Mouse (Mus musculus) spleen, postnatal 36 days (tissue): ENCODE results near the gene Erc2.

Experiments used
- DNase-seq, 2 experiments: peaks; one replicate each; pipeline ENCODE4 v3.0.0; 2022; ENCODE audit warnings: low spot score in 2 of 2, mixed read lengths in 1 of 2

Gene Erc2

GRCm38 (mm10) chr14:28377519-28377918, 755.3 kb downstream of the Erc2 start:
- DNase-seq, result no peak

- DNase-seq, result no peak
Measured at GRCm38 (mm10) chr14:28380129-28380528, 757.9 kb downstream of the Erc2 start.

DNA sequence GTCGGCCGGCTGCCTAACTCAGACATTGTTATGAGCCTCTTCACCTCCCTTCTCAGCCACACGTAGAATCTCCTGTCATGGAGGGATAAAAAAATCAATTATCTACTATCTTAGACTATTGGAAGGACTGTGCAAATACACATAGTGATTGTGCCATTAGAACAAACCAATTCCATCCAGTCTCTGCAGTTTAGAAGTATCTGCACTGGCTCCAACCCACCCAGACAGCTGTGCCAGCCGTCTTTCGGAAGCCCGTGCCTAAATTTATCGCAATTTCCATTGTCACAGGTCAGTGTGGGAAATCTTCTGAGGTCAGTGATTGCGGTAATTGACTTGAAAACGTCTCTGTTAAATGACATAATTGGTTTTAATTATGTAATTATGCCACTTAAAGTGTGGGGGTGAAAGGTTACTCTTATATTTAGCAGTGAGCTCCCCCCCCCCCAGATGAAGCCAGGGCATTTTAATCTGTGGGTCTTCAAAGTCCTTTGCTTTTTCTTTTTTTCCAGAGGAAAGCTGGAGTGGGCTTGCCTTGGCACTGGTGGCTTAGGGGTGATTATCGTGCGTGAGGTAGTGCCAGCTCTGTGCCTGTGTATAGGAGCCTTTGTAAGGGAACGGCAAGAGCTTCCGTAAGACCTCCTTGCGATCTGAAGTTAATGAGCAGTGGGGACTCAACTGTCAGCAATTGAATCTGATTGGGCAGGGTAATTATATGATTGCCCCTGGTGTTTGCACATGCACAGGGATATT, 759.7 kb downstream of the Erc2 start:
- DNase-seq, result no peak

DNA sequence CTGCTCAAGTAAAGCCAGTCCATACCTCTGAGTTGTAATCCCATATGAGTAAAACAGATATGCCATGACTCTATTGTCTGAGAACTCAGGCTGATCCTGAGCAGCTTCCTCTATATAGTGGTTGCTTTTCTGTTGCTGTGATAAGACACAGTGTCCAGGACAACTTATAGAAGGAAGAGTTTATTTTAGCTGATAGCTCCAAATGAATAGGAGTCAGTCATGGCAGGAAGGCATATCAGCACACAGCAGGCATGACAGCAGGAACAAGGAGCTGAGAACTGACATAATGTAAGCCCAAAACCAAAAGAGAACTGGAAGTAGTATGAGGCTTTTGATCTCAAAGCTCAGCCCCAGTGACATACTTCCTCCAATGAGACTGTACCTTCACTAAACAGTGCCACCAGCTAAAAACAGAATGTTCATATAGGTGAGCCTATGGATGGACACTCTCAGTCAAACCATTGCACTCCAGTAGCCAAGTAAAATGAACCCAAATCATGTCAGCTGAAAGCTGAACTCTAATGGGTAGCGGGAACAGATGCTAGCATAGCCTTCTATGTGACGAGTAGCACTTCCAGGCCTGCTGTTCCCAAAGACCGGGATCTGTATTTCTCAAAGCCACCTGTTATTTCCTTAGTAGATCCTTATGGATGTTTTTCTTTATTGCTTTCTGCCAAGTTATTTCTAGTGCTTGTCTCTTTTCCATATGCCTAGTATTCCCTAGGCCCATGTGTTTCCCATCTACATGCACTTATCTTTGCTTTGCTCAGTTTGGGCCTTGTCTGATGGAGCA, 764.8 kb downstream of the Erc2 start:
- no peak for DNase-seq

DNA sequence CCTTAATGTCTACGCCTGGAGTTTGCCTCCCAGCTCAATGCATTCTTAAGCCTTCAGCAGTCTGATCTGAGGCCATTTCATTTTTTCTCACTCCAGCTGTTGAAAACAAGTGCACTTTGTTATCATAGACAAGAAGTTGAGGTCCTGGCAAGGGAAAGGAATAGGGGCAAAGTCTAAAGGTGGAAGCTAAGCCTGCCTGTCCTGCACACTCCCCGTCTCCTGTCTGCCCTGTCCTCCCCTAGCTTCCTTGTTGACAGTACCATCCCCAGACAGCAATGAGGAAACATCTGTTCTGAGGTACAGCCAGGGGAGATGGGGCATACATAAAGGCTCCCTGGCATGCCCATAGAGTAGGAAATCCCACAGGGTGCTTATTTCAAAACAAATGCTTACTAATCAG, 776.7 kb downstream of the Erc2 start:
- no peak for DNase-seq

- DNase-seq, result no peak
Measured at GRCm38 (mm10) chr14:28399897-28400296, 777.7 kb downstream of the Erc2 start.

DNA sequence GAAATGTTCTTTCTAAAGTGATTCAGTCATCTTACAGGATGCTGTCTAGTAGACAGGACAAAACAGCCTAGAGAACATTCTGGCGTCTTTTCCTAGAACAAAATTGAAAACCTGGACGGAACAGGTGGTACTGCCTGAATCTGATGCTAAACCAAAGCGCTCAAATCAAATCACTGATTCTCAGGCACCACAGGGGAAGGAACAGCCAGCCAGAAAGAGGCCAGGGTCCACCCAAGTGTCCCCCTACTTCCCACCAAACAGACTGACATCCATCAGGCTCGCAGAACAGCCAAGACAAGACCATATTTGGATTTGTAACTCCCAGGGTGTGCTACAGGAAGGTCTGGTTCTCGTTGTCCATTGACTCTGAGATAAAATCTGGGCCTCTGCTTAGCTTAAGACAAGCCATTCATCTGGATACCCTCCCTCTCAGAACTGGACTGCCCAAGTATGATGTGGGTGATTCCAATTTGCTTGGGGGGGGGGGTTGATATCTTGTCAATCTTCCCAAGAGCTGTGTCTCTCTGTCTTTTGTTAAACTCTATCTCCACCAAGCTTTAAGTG, 783.1 kb downstream of the Erc2 start:
- no peak for DNase-seq

GRCm38 (mm10) chr14:28409390-28409789, 787.2 kb downstream of the Erc2 start:
- DNase-seq, result no peak

DNA sequence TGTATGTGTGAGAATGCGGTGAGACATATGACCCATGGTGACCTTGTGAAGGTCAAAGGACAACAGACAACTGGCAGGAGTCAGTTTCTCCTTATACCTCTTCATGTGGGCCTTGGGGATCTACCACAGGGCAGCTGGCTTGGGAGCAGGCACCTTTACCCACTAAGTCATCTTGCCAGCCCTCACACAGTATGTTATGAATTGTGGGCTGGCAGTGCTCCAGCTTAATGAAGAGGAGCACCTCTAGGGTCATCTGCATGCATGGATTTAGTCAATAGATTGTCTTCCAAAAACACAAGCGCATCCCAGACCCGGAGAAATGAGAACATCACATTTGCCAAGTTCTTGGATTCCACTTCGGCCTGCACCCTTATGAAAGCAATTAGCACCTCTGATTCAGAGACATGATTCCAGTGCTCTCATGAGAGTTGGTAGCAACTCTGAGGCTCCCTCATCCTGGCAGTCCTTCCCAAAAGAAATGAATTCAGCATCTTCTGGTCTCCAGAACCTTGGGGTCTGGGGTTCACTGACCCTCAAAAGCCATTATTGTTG, 787.6 kb downstream of the Erc2 start:
- DNase-seq, result no peak

DNA sequence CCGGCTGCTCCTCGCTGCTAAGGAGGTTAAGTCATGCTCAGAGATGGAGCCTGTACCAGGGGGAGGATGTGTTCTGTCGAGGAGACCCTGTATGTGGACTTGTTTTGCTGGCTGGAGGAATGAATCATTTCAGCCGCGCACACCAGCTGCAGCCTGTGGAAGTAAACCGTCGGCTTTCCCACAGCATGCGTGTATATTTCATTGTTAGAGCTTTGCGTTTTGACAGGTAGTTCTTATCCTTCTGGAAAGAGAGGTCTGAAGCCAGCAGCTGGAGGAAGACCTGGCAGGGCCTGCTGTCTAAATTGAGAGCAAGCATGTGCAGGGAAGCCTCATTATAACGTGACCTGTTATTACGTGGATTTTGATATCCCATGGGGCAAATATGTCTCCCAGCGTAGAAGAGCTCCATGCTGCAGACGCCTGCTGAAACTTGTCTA, 788.6 kb downstream of the Erc2 start:
- DNase-seq, result no peak

- no peak for DNase-seq
Measured at GRCm38 (mm10) chr14:28412252-28412995, 790.2 kb downstream of the Erc2 start.

- no peak for DNase-seq
Measured at GRCm38 (mm10) chr14:28413516-28413915, 791.3 kb downstream of the Erc2 start.

- no peak for DNase-seq
Measured at GRCm38 (mm10) chr14:28417019-28417418, 794.8 kb downstream of the Erc2 start.

DNA sequence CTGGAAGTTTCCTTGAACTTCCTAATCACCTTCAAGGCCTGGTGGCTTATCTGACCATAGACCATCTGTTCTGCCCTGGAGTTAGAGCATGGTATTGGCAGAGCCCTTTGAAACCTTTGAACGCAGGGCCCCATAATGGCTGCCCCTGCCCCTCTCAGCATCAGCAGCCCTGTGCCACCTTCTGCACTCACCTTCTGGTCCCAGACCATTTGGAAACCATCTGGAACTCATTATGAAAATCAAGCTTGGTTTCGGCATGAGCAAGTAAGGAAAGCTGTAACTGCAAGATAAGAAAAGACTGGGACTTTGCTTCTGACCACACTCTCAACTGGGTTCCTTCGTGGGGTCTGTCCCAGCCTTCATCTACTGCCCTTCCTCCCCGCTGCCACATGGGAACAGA, 796.3 kb downstream of the Erc2 start:
- no peak for DNase-seq

- no peak for DNase-seq
Measured at GRCm38 (mm10) chr14:28419188-28419587, 797.0 kb downstream of the Erc2 start.

DNA sequence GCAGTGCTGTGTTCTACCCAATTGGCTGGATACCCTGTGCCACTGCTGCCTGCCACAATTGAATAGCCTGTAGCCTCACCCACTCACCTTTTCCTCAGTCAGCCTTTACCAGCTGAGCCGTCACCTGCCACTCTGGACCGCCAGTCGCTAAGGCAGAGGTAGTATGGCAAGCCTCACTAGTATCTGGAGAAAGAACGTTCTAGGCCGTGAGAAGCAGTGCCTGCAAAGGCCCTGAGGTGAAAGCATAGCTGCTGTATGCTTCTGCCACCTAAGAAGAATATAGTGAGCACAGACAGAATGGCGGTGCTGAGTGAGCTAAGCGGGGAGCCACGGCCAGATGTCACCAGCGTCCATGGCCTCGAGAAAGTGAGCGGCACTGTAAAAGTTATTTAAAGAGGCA, 798.4 kb downstream of the Erc2 start:
- DNase-seq, result no peak

GRCm38 (mm10) chr14:28426610-28427009, 804.4 kb downstream of the Erc2 start:
- no peak for DNase-seq

GRCm38 (mm10) chr14:28431703-28432309, 809.6 kb downstream of the Erc2 start:
- no peak for DNase-seq

GRCm38 (mm10) chr14:28434996-28435395, 812.8 kb downstream of the Erc2 start:
- no peak for DNase-seq

- DNase-seq, result no peak
Measured at GRCm38 (mm10) chr14:28439171-28439570, 816.9 kb downstream of the Erc2 start.

DNA sequence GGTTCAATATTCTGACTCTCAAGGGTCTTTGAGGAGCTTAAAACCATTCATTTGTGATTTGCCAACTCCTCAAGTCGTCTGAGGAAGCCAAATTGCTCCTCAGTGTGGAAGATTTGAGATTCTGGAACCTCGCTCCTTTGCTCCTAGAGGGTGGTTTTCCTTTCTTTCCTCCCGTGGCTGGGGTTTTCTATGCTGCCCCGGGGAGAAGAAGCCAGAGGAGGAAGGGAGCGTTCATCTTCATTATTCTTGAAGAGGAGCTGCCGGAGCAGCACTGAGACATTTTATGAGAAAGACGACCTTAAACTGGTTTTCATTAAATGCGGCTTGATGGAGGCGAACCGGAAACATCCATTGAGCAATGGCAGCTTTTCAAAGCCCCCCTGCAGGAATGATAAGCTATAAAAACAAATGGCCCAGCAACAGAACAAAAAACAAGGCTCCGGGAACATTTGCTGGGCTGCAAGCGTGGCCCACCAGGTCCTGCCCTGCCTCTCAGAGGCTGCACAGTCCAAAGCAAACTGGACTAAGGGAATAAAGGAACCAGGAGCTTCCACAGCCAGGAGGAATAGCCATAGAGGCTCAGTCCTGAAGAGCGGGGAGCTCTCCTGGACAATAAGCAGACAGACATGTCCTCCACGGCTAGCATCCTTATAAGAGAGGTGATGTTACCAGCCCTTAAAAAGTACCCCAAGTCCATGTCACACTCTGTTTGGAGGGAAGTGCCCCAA, 819.2 kb downstream of the Erc2 start:
- DNase-seq, result no peak
